Mouse (Mus musculus): ENCODE measurements at regions not wholly inside any gene's neighbourhood (a gene's known extent, or its start where the extent isn't known, plus 50 kb on each side); places are given as distances from the start of the nearest gene placed in this dataset.
A peak's percentile ranks its signal among the peaks of the same experiment; 100 is the strongest.

DNA sequence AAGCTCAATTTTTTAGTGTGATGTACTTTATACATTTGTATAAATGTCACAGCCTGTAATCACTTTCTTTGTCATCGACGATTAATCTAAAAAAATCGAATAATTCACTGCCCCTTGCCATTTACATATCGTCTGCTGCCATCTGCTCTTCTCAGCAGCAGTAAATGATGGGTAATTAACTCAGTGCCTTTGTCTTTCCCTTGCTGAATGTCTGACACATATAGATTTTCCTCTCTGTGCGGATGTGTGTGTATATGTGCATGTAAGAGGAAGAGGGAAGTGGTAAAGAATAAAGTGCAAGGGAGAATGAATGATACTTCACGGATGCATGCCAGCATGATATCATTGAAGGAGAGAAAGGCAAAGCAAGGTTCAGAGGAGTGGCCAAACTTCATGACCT is 814.3 kb upstream of the Gm5150 start:
- DNase-seq (ENCODE audit: extremely low spot score in 1 of 2, low spot score in 2 of 2): no peak
- intact Hi-C loops (cut with DNase I): loop anchor here (5.0 kb wide), 1 partner anchor 122 kb away; no protein-coding TSS in a partner anchor

DNA sequence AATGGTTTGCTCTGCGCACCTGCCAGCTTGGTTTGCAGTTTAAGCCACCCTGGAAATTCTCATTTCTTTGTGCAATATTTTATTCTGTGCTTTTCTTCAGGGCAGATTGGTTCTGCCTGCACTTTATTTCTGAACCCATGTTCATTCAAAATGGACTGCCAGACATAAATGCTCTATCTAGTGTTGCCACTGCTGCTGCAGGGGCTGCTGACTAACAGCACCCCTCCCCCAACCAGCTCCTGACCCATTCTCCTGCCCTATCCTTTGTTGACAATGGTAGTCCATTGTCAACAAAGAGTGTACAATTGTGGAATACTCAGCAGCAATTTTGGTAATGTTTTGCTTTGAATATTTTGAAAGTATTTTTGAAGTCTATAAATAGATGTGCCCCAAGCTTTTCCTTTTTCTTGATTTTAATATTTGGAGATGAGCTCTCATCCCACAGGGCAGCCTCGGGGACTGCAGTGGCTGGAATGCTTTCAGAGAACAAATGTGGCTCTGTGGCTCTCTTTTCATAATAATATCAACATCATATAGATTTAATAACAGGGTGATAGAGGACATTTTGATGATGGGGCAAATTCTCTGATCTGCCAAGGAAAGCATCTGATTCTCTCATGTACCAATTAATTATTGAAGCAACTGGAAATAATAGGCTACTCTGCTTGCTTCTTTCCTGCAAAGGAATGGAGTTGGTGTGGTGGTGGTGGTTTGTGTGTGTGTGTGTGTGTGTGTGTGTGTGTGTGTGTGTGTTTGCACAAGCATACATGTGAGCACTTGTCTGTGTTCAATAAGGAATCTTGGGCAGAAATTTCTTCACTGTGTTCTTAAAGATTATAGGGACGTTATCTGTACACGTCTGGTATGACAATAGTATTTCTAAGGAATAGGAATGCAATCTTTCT is 813.2 kb upstream of the Gm5150 start:
- intact Hi-C loops (cut with DNase I): loop anchor here (2.0 to 10.0 kb wide), 5 partner anchors 123 to 975 kb away; no protein-coding TSS in a partner anchor
- no peak for DNase-seq (ENCODE audit: extremely low spot score in 1 of 2, low spot score in 2 of 2)

DNA sequence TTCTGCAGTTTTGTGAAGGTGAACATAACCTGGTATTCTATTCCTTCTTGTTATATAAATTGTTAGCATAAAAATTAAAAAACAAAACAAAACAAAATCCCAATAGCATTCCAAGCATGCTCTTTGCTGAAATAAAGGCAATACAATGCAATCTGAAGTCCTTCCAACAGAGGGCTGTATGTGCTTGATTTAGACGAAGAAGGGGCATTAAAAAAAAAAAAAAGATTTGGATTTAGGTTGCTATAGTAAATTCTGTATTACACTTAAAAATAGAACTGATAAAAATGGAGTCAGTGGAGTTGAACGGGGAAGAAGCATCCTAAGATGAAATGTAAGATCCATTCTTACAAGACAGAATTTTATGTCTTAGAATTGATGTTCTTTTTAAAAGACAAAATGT is 810.6 kb upstream of the Gm5150 start:
- peak in 1 of 2 experiments; percentile 50 for DNase-seq (ENCODE audit: extremely low spot score in 1 of 2, low spot score in 2 of 2)

DNA sequence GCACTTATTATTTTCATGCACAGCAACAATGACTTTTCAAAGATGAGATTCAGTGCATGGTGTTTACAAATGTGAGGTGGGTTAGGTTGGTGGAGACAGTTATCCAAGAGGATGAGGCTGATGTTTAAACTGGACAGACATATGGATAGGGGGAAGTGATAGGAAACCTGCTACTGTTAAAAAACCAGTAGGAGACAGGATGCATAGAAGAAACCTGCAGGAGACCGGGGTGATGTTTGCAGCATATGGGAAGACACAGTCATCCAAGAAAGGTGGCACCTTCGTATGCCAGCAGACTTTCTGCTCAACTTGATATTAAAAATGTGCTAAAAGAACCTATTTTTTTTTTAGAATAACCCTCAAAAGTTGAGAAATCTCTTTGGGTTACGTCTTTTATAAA is 809.9 kb upstream of the Gm5150 start:
- no peak for DNase-seq (ENCODE audit: extremely low spot score in 1 of 2, low spot score in 2 of 2)
- intact Hi-C loops (cut with DNase I): loop anchor here (5.0 to 10.0 kb wide), 2 partner anchors 511 to 799 kb away; no protein-coding TSS in a partner anchor

More for the DNA sequence above, 810.6 kb upstream of the Gm5150 start:
- intact Hi-C loops (cut with DNase I): loop anchor here (5.0 to 10.0 kb wide), 2 partner anchors 510 to 798 kb away; no protein-coding TSS in a partner anchor

DNA sequence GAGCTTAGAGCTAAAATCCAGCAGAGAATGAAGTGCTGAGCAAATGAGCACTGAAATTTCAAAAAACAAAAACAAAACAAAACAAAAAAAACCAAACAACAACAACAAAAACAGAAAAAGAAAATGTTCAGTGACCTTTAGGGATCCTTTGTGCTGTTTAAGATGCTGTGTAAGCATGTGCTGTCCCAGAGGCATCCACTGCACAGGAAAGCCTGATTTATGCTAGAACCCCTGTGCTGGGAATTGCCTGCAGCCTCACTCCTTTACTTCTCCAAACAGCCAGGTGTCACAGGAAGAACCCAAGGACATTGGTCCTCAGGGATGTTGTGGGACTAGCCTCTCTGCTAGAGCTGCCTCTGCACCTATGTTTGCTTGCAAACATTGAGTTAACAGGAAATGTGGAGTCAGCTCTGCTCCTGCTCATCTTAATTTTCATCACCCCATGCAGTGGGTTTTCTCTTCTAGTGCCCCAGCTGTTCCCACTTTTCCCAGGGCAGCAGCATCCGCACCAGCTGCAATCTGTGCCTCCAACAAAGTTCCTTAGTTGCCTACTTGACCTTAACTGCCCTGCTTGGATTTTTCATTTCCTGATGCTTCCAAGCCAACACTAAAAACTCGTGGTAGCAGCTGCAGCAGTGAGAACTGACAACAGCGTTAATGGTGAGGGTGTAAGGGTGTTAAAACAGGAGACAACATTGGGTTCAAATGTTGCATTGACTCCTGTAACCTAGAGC is 804.8 kb upstream of the Gm5150 start:
- DNase-seq (ENCODE audit: extremely low spot score in 1 of 2, low spot score in 2 of 2): no peak
- intact Hi-C loops (cut with DNase I): loop anchor here (5.0 to 10.0 kb wide), 2 partner anchors 344 to 804 kb away; no protein-coding TSS in a partner anchor

DNA sequence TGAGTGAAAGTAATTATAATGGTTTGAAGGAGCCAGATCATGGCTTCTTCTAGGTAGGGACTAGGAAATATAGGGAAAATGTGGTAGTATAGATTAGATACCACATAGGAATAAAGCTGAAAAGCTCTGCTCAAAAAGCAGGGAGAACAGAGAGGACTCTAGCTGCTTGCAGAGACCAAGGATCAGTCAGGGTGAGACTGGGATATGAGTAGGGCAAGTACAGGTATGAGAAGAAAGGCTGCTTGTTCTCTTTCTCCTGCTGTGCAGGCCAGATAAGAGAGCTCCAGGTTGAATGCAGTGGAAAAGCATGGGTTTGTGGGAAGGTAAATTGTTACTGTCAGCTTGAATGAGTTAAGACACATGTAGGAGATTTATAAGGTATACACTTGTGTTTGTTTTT is 797.4 kb upstream of the Gm5150 start:
- DNase-seq (ENCODE audit: extremely low spot score in 1 of 2, low spot score in 2 of 2): no peak
- intact Hi-C loops (cut with DNase I): no loop called here
